Mouse (Mus musculus) spleen, adult 2 months (tissue): ENCODE measurements at regions not wholly inside any gene's neighbourhood (a gene's known extent, or its start where the extent isn't known, plus 50 kb on each side); places are given as distances from the start of the nearest gene placed in this dataset.
A peak's percentile ranks its signal among the peaks of the same experiment; 100 is the strongest.

Source experiments
- DNase-seq, 2 experiments: peaks; one replicate each; pipeline versions ENCODE4 v3.0.0 to v3.0.0-alpha.2; 2012 to 2021; ENCODE audit warnings: low spot score in 2 of 2, low read depth in 1 of 2
- H3K27ac ChIP-seq: fragments of 200-500 bp; 2 replicates; pipeline ENCODE4 v1.5.1; 2012; ENCODE audit warnings: low read length, inconsistent platforms; ENCODE audit not compliant: insufficient read depth
- H3K27me3 ChIP-seq: fragments of 200-500 bp; 2 replicates; pipeline ENCODE4 v1.6.1; 2012; ENCODE audit warnings: mild to moderate bottlenecking, moderate library complexity, low read length, inconsistent platforms; ENCODE audit not compliant: control insufficient read depth, insufficient read depth
- H3K36me3 ChIP-seq: fragments of 200-500 bp; 2 replicates; pipeline ENCODE4 v1.6.1; 2012; ENCODE audit warnings: mild to moderate bottlenecking, low read length, inconsistent platforms; ENCODE audit not compliant: control insufficient read depth, insufficient read depth
- H3K4me1 ChIP-seq: fragments of 200-500 bp; 2 replicates; pipeline ENCODE4 v1.6.1; 2011; ENCODE audit warnings: inconsistent platforms; ENCODE audit not compliant: control insufficient read depth, insufficient read depth, insufficient read length
- H3K4me3 ChIP-seq: fragments of 200-500 bp; 2 replicates; pipeline ENCODE4 v1.5.1; 2011; ENCODE audit warnings: mild to moderate bottlenecking, inconsistent platforms; ENCODE audit not compliant: insufficient read depth, insufficient read length; ENCODE audit errors: extremely low read depth
- CTCF ChIP-seq: fragments of 200-500 bp; IDR thresholded peaks from 2 replicates; pipeline ENCODE4 v1.5.1; 2011; ENCODE audit warnings: mild to moderate bottlenecking, inconsistent platforms; ENCODE audit not compliant: insufficient read depth, insufficient read length, insufficient replicate concordance; ENCODE audit errors: extremely low read depth
- POLR2A ChIP-seq: fragments of 200-500 bp; IDR thresholded peaks from 2 replicates; pipeline ENCODE4 v1.6.1; 2011; ENCODE audit warnings: low read depth, low read length, inconsistent platforms
- WGBS: fragments of 180-500 bp; shearing (Covaris S2); methylation state at CpG from one replicate; pipeline ENCODE4 v1.1.7; 2018; 5-methylcytosine and 5-hydroxymethylcytosine counted together

DNA sequence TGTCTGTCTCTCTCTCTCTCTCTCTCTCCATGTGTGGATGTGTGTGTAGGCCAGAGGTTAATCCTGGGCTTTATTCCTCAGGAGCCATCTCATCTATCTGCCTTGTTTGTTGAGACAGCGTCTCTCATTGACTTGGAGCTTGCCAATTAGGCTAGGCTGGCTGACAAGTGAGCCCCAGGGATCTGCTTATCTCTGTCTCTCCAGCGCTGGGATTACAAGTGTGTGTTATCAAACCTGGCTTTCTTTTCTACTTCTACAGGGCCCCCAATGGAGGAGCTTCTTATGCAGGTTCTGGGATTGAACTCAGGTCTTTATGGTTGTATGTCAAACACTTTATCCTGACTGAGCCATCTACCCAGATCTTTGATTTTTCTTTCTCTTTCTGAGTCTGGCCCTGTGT, 112.4 kb upstream of the Usp9x start:
- no peaks in the 10 kb centered on the region for H3K4me1 ChIP-seq
- no peak overlapping the region for H3K4me3 ChIP-seq
- H3K27me3 ChIP-seq = no peaks in the 10 kb centered on the region
- H3K27ac ChIP-seq = no peak overlapping the region
- no peaks in the 10 kb centered on the region for H3K36me3 ChIP-seq
- DNase-seq = no peak
- WGBS = 75% methylated on average over 2 of the region's 2 CpGs
- TF ChIP-seq POLR2A = no peak
- TF ChIP-seq CTCF = no peak

GRCm38 (mm10) chrX:12950928-12951660, 120.2 kb upstream of the Usp9x start:
- no peak overlapping the region for H3K4me3 ChIP-seq
- WGBS = 67% methylated on average over 7 of the region's 7 CpGs
- H3K27ac ChIP-seq = no peak overlapping the region
- H3K36me3 ChIP-seq = no peaks in the 10 kb centered on the region
- no peaks in the 10 kb centered on the region for H3K27me3 ChIP-seq
- no peaks in the 10 kb centered on the region for H3K4me1 ChIP-seq
- no peak for DNase-seq
- TF ChIP-seq CTCF (no peak), POLR2A (no peak)

DNA sequence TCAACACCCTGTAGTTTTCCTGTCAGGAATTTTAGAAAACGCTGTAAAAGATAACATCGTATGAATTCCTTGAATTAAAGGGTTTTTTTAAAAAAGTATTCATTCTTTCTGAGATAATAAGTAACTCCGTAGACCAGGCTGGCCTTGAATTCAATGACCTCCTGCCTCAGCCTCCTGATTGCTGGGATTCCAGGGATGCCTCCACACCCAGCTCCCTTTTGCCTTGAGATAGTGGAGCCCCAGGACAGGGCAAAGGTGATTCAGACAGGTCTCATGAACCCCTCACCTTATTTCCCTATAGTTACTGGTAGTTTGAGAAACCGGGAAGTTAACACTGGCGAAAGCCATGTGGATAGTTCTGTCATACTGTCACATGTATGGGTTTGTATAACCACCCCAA, 128.8 kb upstream of the Usp9x start:
- TF ChIP-seq CTCF = no peak
- TF ChIP-seq POLR2A = no peak
- 90% methylated on average over 5 of the region's 5 CpGs for WGBS
- no peaks in the 10 kb centered on the region for H3K4me1 ChIP-seq
- no peaks in the 10 kb centered on the region for H3K27me3 ChIP-seq
- H3K36me3 ChIP-seq = no peaks in the 10 kb centered on the region
- H3K4me3 ChIP-seq = no peak overlapping the region
- H3K27ac ChIP-seq = no peak overlapping the region
- DNase-seq = no peak

GRCm38 (mm10) chrX:12936406-12937172, 134.7 kb upstream of the Usp9x start:
- Histone ChIP-seq H3K27me3 (no peaks in the 10 kb centered on the region), H3K27ac (peak overlapping the region; percentile 70), H3K36me3 (no peaks in the 10 kb centered on the region), H3K4me3 (peak overlapping the region; percentile 64), H3K4me1 (no peaks in the 10 kb centered on the region; the same call in 1 of the 2 replicates)
- 22% methylated on average over 43 of the region's 43 CpGs for WGBS
- no peak for TF ChIP-seq CTCF
- no peak; the same call in 1 of the 2 replicates for TF ChIP-seq POLR2A
- DNase-seq = peak; percentile 9 to 45

GRCm38 (mm10) chrX:12933294-12933807, 137.9 kb upstream of the Usp9x start:
- Histone ChIP-seq H3K27ac (no peak overlapping the region), H3K4me3 (no peak overlapping the region), H3K27me3 (no peaks in the 10 kb centered on the region), H3K36me3 (no peaks in the 10 kb centered on the region), H3K4me1 (no peaks in the 10 kb centered on the region; the same call in 1 of the 2 replicates)
- TF ChIP-seq POLR2A = no peak
- no peak for TF ChIP-seq CTCF
- whole genome bisulfite sequencing = 86% methylated on average over 4 of the region's 4 CpGs
- no peak for DNase-seq

- 63% methylated on average over 2 of the region's 2 CpGs for WGBS
- no peak overlapping the region for H3K4me3 ChIP-seq
- no peak overlapping the region for H3K27ac ChIP-seq
- no peaks in the 10 kb centered on the region for H3K36me3 ChIP-seq
- TF ChIP-seq POLR2A (no peak), CTCF (no peak)
- no peaks in the 10 kb centered on the region for H3K4me1 ChIP-seq
- H3K27me3 ChIP-seq = no peaks in the 10 kb centered on the region
- no peak for DNase-seq
These were observed 141.1 kb upstream of the Usp9x start for GRCm38 (mm10) chrX:12930242-12930641.
